Mouse (Mus musculus) testis, adult 2 months (tissue): ENCODE data around the gene Defb11. TPM values are rescaled to one million over a fixed set of nuclear protein-coding genes. Genes with fewer than 3 reads are reported as not detected.
A peak's percentile ranks its signal among the peaks of the same experiment; 100 is the strongest.
"Not testable (repeated sequence)": the region's sequence is repeated elsewhere in the genome, so short reads cannot be mapped to it uniquely, and the experiment has no call there.

Source experiments
- H3K27ac ChIP-seq: fragments of 200-500 bp; 2 replicates; pipeline ENCODE4 v1.5.1; 2012; ENCODE audit warnings: low read depth, low read length; ENCODE audit not compliant: control insufficient read depth, insufficient read depth
- H3K27me3 ChIP-seq: fragments of 200-500 bp; 2 replicates; pipeline ENCODE4 v1.6.1; 2012; ENCODE audit warnings: mild to moderate bottlenecking, low read length, moderate library complexity; ENCODE audit not compliant: control insufficient read depth, insufficient read depth
- H3K36me3 ChIP-seq: fragments of 200-500 bp; 2 replicates; pipeline ENCODE4 v1.6.1; 2012; ENCODE audit warnings: mild to moderate bottlenecking, low read length; ENCODE audit not compliant: control insufficient read depth, insufficient read depth
- H3K4me1 ChIP-seq: fragments of 200-500 bp; 2 replicates; pipeline ENCODE4 v1.6.1; 2012; ENCODE audit warnings: low read length; ENCODE audit not compliant: control insufficient read depth, insufficient read depth
- H3K4me3 ChIP-seq: fragments of 200-500 bp; 2 replicates; pipeline ENCODE4 v1.5.1; 2012; ENCODE audit warnings: low read depth, mild to moderate bottlenecking, low read length, moderate library complexity, mixed read lengths; ENCODE audit not compliant: control insufficient read depth
- CTCF ChIP-seq: fragments of 200-500 bp; IDR thresholded peaks from 2 replicates; pipeline ENCODE4 v1.5.1; 2012; ENCODE audit warnings: low read depth, mild to moderate bottlenecking, inconsistent platforms, low read length, moderate library complexity; ENCODE audit not compliant: control insufficient read depth, insufficient read depth, insufficient replicate concordance
- POLR2A ChIP-seq: fragments of 200-500 bp; IDR thresholded peaks from 2 replicates; pipeline ENCODE4 v1.6.1; 2012; ENCODE audit warnings: low read depth, mild to moderate bottlenecking, inconsistent platforms, low read length, moderate library complexity; ENCODE audit not compliant: control insufficient read depth
- polyA plus RNA-seq: library from polyadenylated mRNA; depleted of rRNA; stranded (reverse); fragments of >200 nt; gene quantifications from 2 replicates; pipeline ENCODE4 v1.2.3, GENCODE M21; 2012; rRNA removed

Defb11 gene
- 67.6 TPM in 1 of 2 replicates, not detected in the other for polyA plus RNA-seq

- not testable (repeated sequence) for H3K36me3 ChIP-seq, H3K27ac ChIP-seq, H3K4me1 ChIP-seq, H3K27me3 ChIP-seq, H3K4me3 ChIP-seq
Observed at GRCm38 (mm10) chr8:21906290-21906689, at the start of gene Defb11. TSS of gene Defb11 (minus strand) at chr8:21906412.

DNA sequence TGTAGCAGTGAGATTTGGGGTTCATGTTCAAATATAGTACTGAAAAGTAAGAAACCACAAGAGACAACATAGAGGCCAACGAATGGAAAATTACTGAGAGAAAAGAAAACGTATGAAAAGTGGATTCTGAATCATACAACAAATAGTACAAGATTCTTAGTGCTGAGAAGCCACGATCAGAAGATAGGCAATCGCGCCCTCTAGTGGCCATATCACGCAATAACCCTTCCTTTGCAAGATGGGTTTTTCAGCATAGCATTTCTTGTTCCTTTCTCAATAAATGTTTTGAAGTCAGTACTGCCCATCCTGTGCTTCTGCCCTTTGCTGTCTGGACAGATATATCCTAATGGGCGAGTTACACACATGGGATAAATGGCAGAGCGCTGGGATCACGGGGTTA, 49.1 kb upstream of the Defb11 start:
- H3K4me3 ChIP-seq: no peak overlapping the region
- TF ChIP-seq POLR2A (no peak), CTCF (peak; percentile 27; the same call in 1 of the 2 replicates)
- H3K4me1 ChIP-seq: no peaks in the 10 kb centered on the region
- H3K27me3 ChIP-seq: no peaks in the 10 kb centered on the region
- no peaks in the 10 kb centered on the region for H3K36me3 ChIP-seq
- no peak overlapping the region for H3K27ac ChIP-seq

DNA sequence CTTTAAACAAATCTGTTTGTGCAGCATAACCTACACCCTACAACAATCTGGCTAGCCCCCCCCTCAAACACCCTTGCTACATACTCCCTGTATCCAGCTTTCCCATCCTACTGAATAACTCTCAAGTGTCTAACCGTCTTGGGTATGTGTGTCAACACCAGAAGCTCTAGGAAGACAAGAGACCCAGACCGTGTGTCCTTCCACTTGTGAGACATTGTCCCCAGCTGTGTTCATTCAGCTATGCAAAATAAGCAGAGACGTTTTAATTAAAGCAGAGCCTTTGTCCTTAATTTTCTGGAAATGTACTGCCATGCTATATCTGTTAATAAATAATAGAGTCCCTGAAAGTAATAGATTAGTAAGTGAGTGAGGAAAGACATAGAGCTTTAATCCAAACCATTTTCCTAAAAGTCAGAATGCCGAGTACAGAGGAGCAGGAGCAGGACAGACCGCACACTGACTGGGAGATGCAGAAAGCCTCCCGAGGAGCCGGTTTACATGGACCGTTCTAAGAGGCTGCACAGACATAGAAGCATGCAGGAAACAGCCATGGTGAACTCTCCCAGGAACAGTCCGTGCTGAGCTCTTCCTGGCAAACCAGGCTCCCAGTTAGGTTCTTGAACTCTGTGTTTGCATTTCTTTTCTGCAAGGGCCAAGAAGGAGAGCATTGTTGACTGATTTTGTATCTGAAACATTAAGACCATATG, 41.3 kb upstream of the Defb11 start:
- no peaks in the 10 kb centered on the region for H3K36me3 ChIP-seq
- H3K27me3 ChIP-seq: no peaks in the 10 kb centered on the region
- TF ChIP-seq POLR2A (no peak), CTCF (no peak)
- H3K4me1 ChIP-seq: no peaks in the 10 kb centered on the region
- H3K4me3 ChIP-seq: no peak overlapping the region
- no peak overlapping the region for H3K27ac ChIP-seq

- Histone ChIP-seq H3K36me3 (no peaks in the 10 kb centered on the region), H3K27me3 (no peaks in the 10 kb centered on the region), H3K4me1 (no peaks in the 10 kb centered on the region), H3K27ac (no peak within 1 kb of the TSS), H3K4me3 (no peak within 1 kb of the TSS)
- TF ChIP-seq CTCF: no peak
- no peak for TF ChIP-seq POLR2A
Observed at GRCm38 (mm10) chr8:21946462-21946861, 40.2 kb upstream of the Defb11 start, which contains the start of gene Defb13. TSS of gene Defb13 (plus strand) at chr8:21946762.

GRCm38 (mm10) chr8:21938052-21938451, 31.8 kb upstream of the Defb11 start, which contains the start of gene Defb35:
TSS of gene Defb35 (plus strand) at chr8:21938352.
- not testable (repeated sequence) for H3K27me3 ChIP-seq, H3K27ac ChIP-seq, H3K36me3 ChIP-seq, H3K4me3 ChIP-seq, H3K4me1 ChIP-seq

DNA sequence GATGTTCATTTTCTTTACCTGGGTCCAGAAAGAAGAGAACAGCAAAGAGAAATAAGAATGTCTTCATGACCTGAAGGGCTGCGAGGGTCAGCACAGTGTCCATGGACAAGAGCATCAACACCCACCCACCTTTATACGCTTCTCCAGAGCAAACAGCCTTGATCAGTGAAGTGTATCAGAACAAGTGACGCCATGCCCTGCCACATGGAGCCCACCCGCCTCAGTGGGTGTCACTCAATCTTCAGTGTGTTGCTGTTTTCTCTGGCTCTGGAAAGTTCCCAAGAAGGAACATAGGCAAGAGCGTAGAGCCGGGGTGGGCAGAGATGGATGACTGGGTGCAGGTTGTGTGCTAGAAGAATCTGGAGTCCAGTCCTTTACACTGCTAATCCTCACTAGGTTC, 26.4 kb upstream of the Defb11 start, which contains the start of gene Defb15:
Defb15 (minus strand) TSS at position 101 of the 400 bp plus-strand sequence.
- no peak for TF ChIP-seq CTCF
- no peak for TF ChIP-seq POLR2A
- Histone ChIP-seq H3K27me3 (no peaks in the 10 kb centered on the region), H3K36me3 (no peaks in the 10 kb centered on the region), H3K27ac (no peak within 1 kb of the TSS), H3K4me3 (no peak within 1 kb of the TSS), H3K4me1 (no peaks in the 10 kb centered on the region)

- H3K27me3 ChIP-seq, H3K4me3 ChIP-seq, H3K4me1 ChIP-seq, H3K27ac ChIP-seq, H3K36me3 ChIP-seq: not testable (repeated sequence)
Observed at GRCm38 (mm10) chr8:21930754-21931153, 24.5 kb upstream of the Defb11 start.

DNA sequence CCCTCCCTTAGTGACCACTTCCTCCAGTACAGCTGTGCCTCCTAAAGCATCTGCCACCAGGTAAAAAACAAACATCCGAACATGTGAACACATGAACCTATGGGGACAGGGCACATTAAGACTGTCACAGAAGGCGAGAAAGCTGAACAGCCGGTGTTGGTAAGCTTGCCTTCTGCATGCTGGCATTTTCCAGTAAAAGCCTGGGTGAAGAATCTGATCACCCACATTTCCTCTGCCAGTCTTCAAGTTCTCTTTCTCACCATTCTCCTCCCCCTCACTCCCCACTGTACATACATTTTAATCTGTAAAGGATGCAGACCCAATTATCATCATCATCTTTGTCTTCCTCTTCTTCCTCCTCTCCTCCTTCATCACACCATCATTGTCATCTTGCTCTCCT, 9.4 kb upstream of the Defb11 start:
- Histone ChIP-seq H3K4me1 (no peaks in the 10 kb centered on the region), H3K27ac (no peak overlapping the region), H3K4me3 (no peak overlapping the region), H3K27me3 (no peaks in the 10 kb centered on the region), H3K36me3 (no peaks in the 10 kb centered on the region)
- TF ChIP-seq POLR2A (no peak), CTCF (no peak)
